Mouse (Mus musculus): Measurements from ENCODE around the gene Abhd6. TPM values are rescaled to one million over a fixed set of nuclear protein-coding genes. Genes with fewer than 3 reads are reported as not detected.
A peak's percentile ranks its signal among the peaks of the same experiment; 100 is the strongest.

Abhd6 gene
- polyA plus RNA-seq, 1 experiment from 2014 or later, result 11.3 TPM

GRCm38 (mm10) chr14:8093427-8093826, 90.7 kb downstream of the Abhd6 start:
- no peaks in the 10 kb centered on the region for H3K27me3 ChIP-seq (ENCODE audit: control insufficient read depth, insufficient read depth, low read length)
- peaks cover 30% of the 10 kb centered on the region for H3K36me3 ChIP-seq (ENCODE audit: control insufficient read depth, insufficient read depth, low read length)
- peaks cover 0 to 4% of the 10 kb centered on the region in 2 experiments; a peak in 2 of 4 replicates for H3K4me1 ChIP-seq (ENCODE audit: control insufficient read depth in 2 of 2, insufficient read depth in 2 of 2, low read length in 2 of 2)
- WGBS, result 58% methylated on average over 5 of the region's 5 CpGs
- no peaks in the 10 kb centered on the region for H3K9me3 ChIP-seq (ENCODE audit: control insufficient read depth, low read length)
- H3K27ac ChIP-seq (replicated peaks in 1 of 2; ENCODE audit: control insufficient read depth in 1 of 2, insufficient read depth in 1 of 2, low read depth in 2 of 2, low read length in 2 of 2), result no peak overlapping the region
- H3K4me2 ChIP-seq (ENCODE audit: low read length), result no peak overlapping the region
- no peak overlapping the region for H3K4me3 ChIP-seq (ENCODE audit: control insufficient read depth in 1 of 2, insufficient read depth in 1 of 2, low read depth in 1 of 2, low read length in 2 of 2)
- no peak for ATAC-seq (ENCODE audit: insufficient number of reproducible peaks, insufficient read depth, low FRiP score, low read depth)
- no peak overlapping the region for H3K9ac ChIP-seq (ENCODE audit: low read length)

- ATAC-seq (ENCODE audit: insufficient number of reproducible peaks, insufficient read depth, low FRiP score, low read depth), result no peak
Observed at GRCm38 (mm10) chr14:8094931-8095561, 92.3 kb downstream of the Abhd6 start.

GRCm38 (mm10) chr14:8095562-8095950, 92.9 kb downstream of the Abhd6 start:
- Histone ChIP-seq H3K4me2 (ENCODE audit: low read length) (peak overlapping the region; percentile 9; the same call in 1 of the 2 replicates), H3K4me1 (ENCODE audit: control insufficient read depth in 2 of 2, insufficient read depth in 2 of 2, low read length in 2 of 2) (peaks cover 4 to 5% of the 10 kb centered on the region in 2 experiments; a peak in 2 of 4 replicates), H3K36me3 (ENCODE audit: control insufficient read depth, insufficient read depth, low read length) (peaks cover 9% of the 10 kb centered on the region), H3K4me3 (ENCODE audit: control insufficient read depth in 1 of 2, insufficient read depth in 1 of 2, low read depth in 1 of 2, low read length in 2 of 2) (no peak overlapping the region), H3K27ac (replicated peaks in 1 of 2; ENCODE audit: control insufficient read depth in 1 of 2, insufficient read depth in 1 of 2, low read depth in 2 of 2, low read length in 2 of 2) (peak overlapping the region; percentile 33 to 53), H3K9me3 (ENCODE audit: control insufficient read depth, low read length) (no peaks in the 10 kb centered on the region), H3K9ac (ENCODE audit: low read length) (peak overlapping the region; percentile 46; the same call in 1 of the 2 replicates), H3K27me3 (ENCODE audit: control insufficient read depth, insufficient read depth, low read length) (no peaks in the 10 kb centered on the region)
- no peak for ATAC-seq (ENCODE audit: insufficient number of reproducible peaks, insufficient read depth, low FRiP score, low read depth)
- 48% methylated on average over 7 of the region's 7 CpGs for WGBS

More at GRCm38 (mm10) chr14:8094931-8095561, 92.3 kb downstream of the Abhd6 start:
- Histone ChIP-seq H3K4me1 (ENCODE audit: control insufficient read depth in 2 of 2, insufficient read depth in 2 of 2, low read length in 2 of 2) (peaks cover 4 to 5% of the 10 kb centered on the region in 2 experiments; a peak in 2 of 4 replicates), H3K27ac (replicated peaks in 1 of 2; ENCODE audit: control insufficient read depth in 1 of 2, insufficient read depth in 1 of 2, low read depth in 2 of 2, low read length in 2 of 2) (peak overlapping the region in 1 of 2 experiments; percentile 33; a peak in 2 of 4 replicates), H3K4me2 (ENCODE audit: low read length) (0 out of 2 replicates have a peak overlapping the region, but pooled peaks have one; percentile 9), H3K4me3 (ENCODE audit: control insufficient read depth in 1 of 2, insufficient read depth in 1 of 2, low read depth in 1 of 2, low read length in 2 of 2) (no peak overlapping the region), H3K36me3 (ENCODE audit: control insufficient read depth, insufficient read depth, low read length) (peaks cover 14% of the 10 kb centered on the region), H3K9ac (ENCODE audit: low read length) (no peak overlapping the region), H3K9me3 (ENCODE audit: control insufficient read depth, low read length) (no peaks in the 10 kb centered on the region), H3K27me3 (ENCODE audit: control insufficient read depth, insufficient read depth, low read length) (no peaks in the 10 kb centered on the region)
- 58% methylated on average over 3 of the region's 3 CpGs for WGBS

- Histone ChIP-seq H3K4me1 (ENCODE audit: control insufficient read depth in 2 of 2, insufficient read depth in 2 of 2, low read length in 2 of 2) (peaks cover 4 to 11% of the 10 kb centered on the region in 2 experiments; a peak in 3 of 4 replicates), H3K27me3 (ENCODE audit: control insufficient read depth, insufficient read depth, low read length) (no peaks in the 10 kb centered on the region), H3K4me2 (ENCODE audit: low read length) (peak within 1 kb of the TSS; percentile 83), H3K9ac (ENCODE audit: low read length) (peak within 1 kb of the TSS; percentile 92), H3K4me3 (ENCODE audit: control insufficient read depth in 1 of 2, insufficient read depth in 1 of 2, low read depth in 1 of 2, low read length in 2 of 2) (peak within 1 kb of the TSS; percentile 82 to 90), H3K27ac (replicated peaks in 1 of 2; ENCODE audit: control insufficient read depth in 1 of 2, insufficient read depth in 1 of 2, low read depth in 2 of 2, low read length in 2 of 2) (peak within 1 kb of the TSS in 1 of 2 experiments; percentile 64; a peak in 2 of 4 replicates), H3K36me3 (ENCODE audit: control insufficient read depth, insufficient read depth, low read length) (no peaks in the 10 kb centered on the region), H3K9me3 (ENCODE audit: control insufficient read depth, low read length) (no peaks in the 10 kb centered on the region)
- ATAC-seq (ENCODE audit: insufficient number of reproducible peaks, insufficient read depth, low FRiP score, low read depth), result peak; percentile 95
- WGBS, result 0% methylated on average over 76 of the region's 89 CpGs
Observed at GRCm38 (mm10) chr14:8097978-8098686, 95.4 kb downstream of the Abhd6 start, which contains the start of gene Pxk. Gene Pxk (plus strand): TSS chr14:8098211.

GRCm38 (mm10) chr14:8098687-8098995, 95.9 kb downstream of the Abhd6 start:
- whole genome bisulfite sequencing, result 3% methylated on average over 5 of the region's 5 CpGs
- peaks cover 4 to 11% of the 10 kb centered on the region in 2 experiments; a peak in 3 of 4 replicates for H3K4me1 ChIP-seq (ENCODE audit: control insufficient read depth in 2 of 2, insufficient read depth in 2 of 2, low read length in 2 of 2)
- H3K27ac ChIP-seq (replicated peaks in 1 of 2; ENCODE audit: control insufficient read depth in 1 of 2, insufficient read depth in 1 of 2, low read depth in 2 of 2, low read length in 2 of 2), result peak overlapping the region in 1 of 2 experiments; percentile 64; a peak in 2 of 4 replicates
- peak overlapping the region; percentile 83 for H3K4me2 ChIP-seq (ENCODE audit: low read length)
- no peak for ATAC-seq (ENCODE audit: insufficient number of reproducible peaks, insufficient read depth, low FRiP score, low read depth)
- peak overlapping the region; percentile 92 for H3K9ac ChIP-seq (ENCODE audit: low read length)
- peak overlapping the region; percentile 82 to 90 for H3K4me3 ChIP-seq (ENCODE audit: control insufficient read depth in 1 of 2, insufficient read depth in 1 of 2, low read depth in 1 of 2, low read length in 2 of 2)
- H3K9me3 ChIP-seq (ENCODE audit: control insufficient read depth, low read length), result no peaks in the 10 kb centered on the region
- H3K27me3 ChIP-seq (ENCODE audit: control insufficient read depth, insufficient read depth, low read length), result no peaks in the 10 kb centered on the region
- no peaks in the 10 kb centered on the region for H3K36me3 ChIP-seq (ENCODE audit: control insufficient read depth, insufficient read depth, low read length)

- no peaks in the 10 kb centered on the region for H3K36me3 ChIP-seq (ENCODE audit: control insufficient read depth, insufficient read depth, low read length)
- no peak for ATAC-seq (ENCODE audit: insufficient number of reproducible peaks, insufficient read depth, low FRiP score, low read depth)
- WGBS, result 70% methylated on average over 10 of the region's 10 CpGs
- H3K4me2 ChIP-seq (ENCODE audit: low read length), result peak overlapping the region; percentile 83
- no peaks in the 10 kb centered on the region for H3K27me3 ChIP-seq (ENCODE audit: control insufficient read depth, insufficient read depth, low read length)
- peak overlapping the region; percentile 92 for H3K9ac ChIP-seq (ENCODE audit: low read length)
- no peaks in the 10 kb centered on the region for H3K9me3 ChIP-seq (ENCODE audit: control insufficient read depth, low read length)
- no peak overlapping the region for H3K27ac ChIP-seq (replicated peaks in 1 of 2; ENCODE audit: control insufficient read depth in 1 of 2, insufficient read depth in 1 of 2, low read depth in 2 of 2, low read length in 2 of 2)
- H3K4me1 ChIP-seq (ENCODE audit: control insufficient read depth in 2 of 2, insufficient read depth in 2 of 2, low read length in 2 of 2), result peaks cover 4 to 11% of the 10 kb centered on the region in 2 experiments; a peak in 3 of 4 replicates
- 0 out of 4 replicates have a peak overlapping the region, but pooled peaks of 1 of the 2 experiments have one; percentile 82 for H3K4me3 ChIP-seq (ENCODE audit: control insufficient read depth in 1 of 2, insufficient read depth in 1 of 2, low read depth in 1 of 2, low read length in 2 of 2)
Observed at GRCm38 (mm10) chr14:8099561-8100021, 96.9 kb downstream of the Abhd6 start.

- no peak for ATAC-seq (ENCODE audit: insufficient number of reproducible peaks, insufficient read depth, low FRiP score, low read depth)
- Histone ChIP-seq H3K27me3 (ENCODE audit: control insufficient read depth, insufficient read depth, low read length) (no peaks in the 10 kb centered on the region), H3K9me3 (ENCODE audit: control insufficient read depth, low read length) (no peaks in the 10 kb centered on the region), H3K9ac (ENCODE audit: low read length) (no peak overlapping the region), H3K27ac (replicated peaks in 1 of 2; ENCODE audit: control insufficient read depth in 1 of 2, insufficient read depth in 1 of 2, low read depth in 2 of 2, low read length in 2 of 2) (no peak overlapping the region), H3K36me3 (ENCODE audit: control insufficient read depth, insufficient read depth, low read length) (peaks cover 2% of the 10 kb centered on the region; the same call in 1 of the 2 replicates), H3K4me2 (ENCODE audit: low read length) (no peak overlapping the region), H3K4me3 (ENCODE audit: control insufficient read depth in 1 of 2, insufficient read depth in 1 of 2, low read depth in 1 of 2, low read length in 2 of 2) (no peak overlapping the region), H3K4me1 (ENCODE audit: control insufficient read depth in 2 of 2, insufficient read depth in 2 of 2, low read length in 2 of 2) (peaks cover 0 to 11% of the 10 kb centered on the region in 2 experiments; a peak in 2 of 4 replicates)
- 85% methylated on average over 8 of the region's 8 CpGs for WGBS
Observed at GRCm38 (mm10) chr14:8101886-8102285, 99.2 kb downstream of the Abhd6 start.
